Mouse (Mus musculus): Measurements from ENCODE around the gene Socs7. TPM values are rescaled to one million over a fixed set of nuclear protein-coding genes. Genes with fewer than 3 reads are reported as not detected.

Socs7 gene
- total and polyA plus RNA-seq, 2 experiments, result 3.7 to 4.0 TPM

DNA sequence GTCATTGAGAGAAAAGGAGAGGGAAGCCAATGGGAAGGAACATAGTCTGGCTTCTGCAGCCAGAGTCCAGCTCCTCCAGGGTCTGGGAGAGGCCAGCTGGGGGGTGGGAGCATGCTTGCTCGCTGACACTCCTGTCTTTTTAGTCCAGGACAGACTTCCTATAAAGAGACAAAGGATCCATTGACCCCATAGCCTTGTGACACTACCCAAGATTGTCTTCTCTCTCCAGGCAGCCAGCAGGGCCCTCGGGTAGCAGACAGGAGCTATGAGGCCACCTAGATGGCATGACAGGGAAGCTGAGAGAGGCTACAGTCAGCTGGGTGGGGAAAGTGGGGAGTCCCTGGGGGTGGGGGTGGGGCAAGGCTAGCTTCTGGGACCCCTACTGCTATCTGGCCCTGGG, 40.4 kb downstream of the Socs7 start:
- no peaks in the 10 kb centered on the region for H3K27me3 ChIP-seq (ENCODE audit: control insufficient read depth, insufficient read depth, low read length)
- no peak overlapping the region for H3K9ac ChIP-seq (ENCODE audit: low read depth, low read length)
- 84% methylated on average over 2 of the region's 2 CpGs for WGBS
- peaks cover 26% of the 10 kb centered on the region for H3K4me1 ChIP-seq (ENCODE audit: control insufficient read depth, insufficient read depth, low read length)
- DNase-seq (ENCODE audit: extremely low read depth, low read depth, low spot score), result no peak
- TF ChIP-seq CTCF (IDR thresholded peaks at IDR 0.05; ENCODE audit: low read depth, low read length) (no peak), POLR2A (IDR thresholded peaks at IDR 0.05; ENCODE audit: extremely low read depth, insufficient read depth, low read length) (no peak)
- H3K27ac ChIP-seq (replicated peaks; ENCODE audit: insufficient read depth, low read depth, low read length), result no peak overlapping the region
- H3K4me3 ChIP-seq (ENCODE audit: insufficient read depth, low read depth, low read length), result no peak overlapping the region
- no peaks in the 10 kb centered on the region for H3K79me2 ChIP-seq (ENCODE audit: control insufficient read depth, insufficient read depth, low read length)
- no peaks in the 10 kb centered on the region for H3K36me3 ChIP-seq (ENCODE audit: control insufficient read depth, insufficient read depth, low read length)

DNA sequence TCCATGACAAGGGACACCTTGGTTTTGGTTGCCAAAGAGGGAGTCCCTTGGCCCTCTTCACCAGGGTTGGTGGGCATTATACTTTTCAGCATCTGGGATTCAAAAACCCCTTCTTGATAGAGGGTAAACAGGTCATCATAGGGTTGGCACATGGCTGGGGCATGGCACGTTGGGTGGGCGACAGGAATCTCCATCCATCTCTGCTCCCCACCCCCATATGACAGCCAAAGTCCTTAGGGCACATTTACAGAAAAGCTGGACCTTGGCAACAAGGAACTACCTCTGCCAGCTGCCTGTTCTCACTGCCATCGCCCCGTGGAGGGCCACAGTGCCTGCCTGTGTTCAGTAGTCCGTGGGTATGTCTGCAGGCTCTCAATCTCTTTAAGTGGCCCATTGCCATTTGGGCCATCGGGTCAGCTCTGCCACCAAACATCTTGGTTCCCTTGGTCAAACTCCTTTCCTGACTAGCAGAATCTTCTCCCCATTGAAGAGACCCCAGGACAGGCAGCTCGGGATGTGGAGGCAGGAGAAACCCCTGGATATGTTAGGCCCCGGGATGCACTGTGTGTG, 41.3 kb downstream of the Socs7 start:
- H3K4me1 ChIP-seq (ENCODE audit: control insufficient read depth, insufficient read depth, low read length), result peaks cover 28% of the 10 kb centered on the region
- H3K9ac ChIP-seq (ENCODE audit: low read depth, low read length), result no peak overlapping the region
- H3K27ac ChIP-seq (replicated peaks; ENCODE audit: insufficient read depth, low read depth, low read length), result no peak overlapping the region
- 22% methylated on average over 8 of the region's 8 CpGs for WGBS
- no peaks in the 10 kb centered on the region for H3K79me2 ChIP-seq (ENCODE audit: control insufficient read depth, insufficient read depth, low read length)
- H3K27me3 ChIP-seq (ENCODE audit: control insufficient read depth, insufficient read depth, low read length), result no peaks in the 10 kb centered on the region
- TF ChIP-seq CTCF (IDR thresholded peaks at IDR 0.05; ENCODE audit: low read depth, low read length), result no peak
- TF ChIP-seq POLR2A (IDR thresholded peaks at IDR 0.05; ENCODE audit: extremely low read depth, insufficient read depth, low read length), result no peak
- H3K4me3 ChIP-seq (ENCODE audit: insufficient read depth, low read depth, low read length), result no peak overlapping the region
- no peaks in the 10 kb centered on the region for H3K36me3 ChIP-seq (ENCODE audit: control insufficient read depth, insufficient read depth, low read length)
- peak; percentile 29 for DNase-seq (ENCODE audit: extremely low read depth, low read depth, low spot score)

DNA sequence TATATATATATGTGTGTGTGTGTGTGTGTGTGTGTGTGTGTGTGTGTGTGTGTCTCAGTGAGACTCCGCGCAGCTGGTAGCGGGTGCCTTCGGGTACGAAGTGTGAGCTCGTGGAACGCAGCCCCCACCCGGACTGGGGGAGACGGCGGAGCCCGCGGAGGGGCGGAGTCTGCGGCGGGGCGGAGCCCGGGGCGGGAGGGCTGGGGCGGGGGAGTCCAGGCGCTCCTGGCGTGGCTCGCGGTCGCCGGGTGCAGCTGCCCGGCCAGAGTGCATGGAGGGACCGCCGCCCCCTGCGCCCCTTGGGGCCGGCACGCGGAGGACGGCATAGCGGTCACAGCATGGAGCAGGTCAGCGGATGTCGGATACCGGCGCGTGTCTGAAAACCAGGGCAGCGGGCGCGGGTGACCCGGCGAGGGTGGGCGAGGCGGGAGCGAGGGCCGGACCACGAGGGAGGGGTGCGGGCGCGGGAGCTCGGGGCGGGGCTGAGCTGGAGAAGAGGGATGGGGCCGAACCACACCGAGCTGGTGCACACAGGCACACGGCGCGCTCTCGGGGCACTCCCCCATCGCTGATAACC, 41.9 kb downstream of the Socs7 start:
- Histone ChIP-seq H3K36me3 (ENCODE audit: control insufficient read depth, insufficient read depth, low read length) (no peaks in the 10 kb centered on the region), H3K27me3 (ENCODE audit: control insufficient read depth, insufficient read depth, low read length) (no peaks in the 10 kb centered on the region), H3K9ac (ENCODE audit: low read depth, low read length) (peak overlapping the region; percentile 63), H3K4me3 (ENCODE audit: insufficient read depth, low read depth, low read length) (peak overlapping the region; percentile 56; the same call in 1 of the 2 replicates), H3K27ac (replicated peaks; ENCODE audit: insufficient read depth, low read depth, low read length) (no peak overlapping the region), H3K4me1 (ENCODE audit: control insufficient read depth, insufficient read depth, low read length) (peaks cover 29% of the 10 kb centered on the region), H3K79me2 (ENCODE audit: control insufficient read depth, insufficient read depth, low read length) (no peaks in the 10 kb centered on the region)
- no peak for TF ChIP-seq POLR2A (IDR thresholded peaks at IDR 0.05; ENCODE audit: extremely low read depth, insufficient read depth, low read length)
- no peak for TF ChIP-seq CTCF (IDR thresholded peaks at IDR 0.05; ENCODE audit: low read depth, low read length)
- no peak for DNase-seq (ENCODE audit: extremely low read depth, low read depth, low spot score)
- 1% methylated on average over 53 of the region's 61 CpGs for WGBS

DNA sequence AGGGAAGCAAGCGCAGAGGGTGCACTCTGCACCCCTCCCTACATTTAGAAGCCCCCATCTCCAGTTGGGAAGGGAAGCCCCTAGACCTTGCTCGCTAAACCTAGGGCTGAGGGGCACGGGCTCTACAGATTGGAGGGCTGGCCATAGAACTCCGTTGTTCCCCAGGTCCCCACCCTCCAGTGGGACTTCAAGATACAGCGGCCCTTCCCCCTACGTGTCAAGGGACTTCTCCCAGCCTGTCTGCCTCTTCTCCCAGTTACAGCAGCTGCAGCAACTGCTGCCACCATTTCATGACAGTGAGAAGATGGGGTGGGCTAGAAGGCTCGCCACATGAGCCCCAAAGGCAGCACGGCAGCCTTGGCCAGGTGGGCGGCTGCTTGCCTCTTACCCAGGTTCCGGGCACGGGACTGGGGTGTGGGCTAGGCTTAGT, 42.4 kb downstream of the Socs7 start:
- Histone ChIP-seq H3K4me3 (ENCODE audit: insufficient read depth, low read depth, low read length) (peak overlapping the region; percentile 56; the same call in 1 of the 2 replicates), H3K4me1 (ENCODE audit: control insufficient read depth, insufficient read depth, low read length) (peaks cover 29% of the 10 kb centered on the region), H3K27ac (replicated peaks; ENCODE audit: insufficient read depth, low read depth, low read length) (no peak overlapping the region), H3K36me3 (ENCODE audit: control insufficient read depth, insufficient read depth, low read length) (no peaks in the 10 kb centered on the region), H3K9ac (ENCODE audit: low read depth, low read length) (peak overlapping the region; percentile 63), H3K79me2 (ENCODE audit: control insufficient read depth, insufficient read depth, low read length) (no peaks in the 10 kb centered on the region), H3K27me3 (ENCODE audit: control insufficient read depth, insufficient read depth, low read length) (no peaks in the 10 kb centered on the region)
- TF ChIP-seq CTCF (IDR thresholded peaks at IDR 0.05; ENCODE audit: low read depth, low read length) (no peak), POLR2A (IDR thresholded peaks at IDR 0.05; ENCODE audit: extremely low read depth, insufficient read depth, low read length) (no peak)
- DNase-seq (ENCODE audit: extremely low read depth, low read depth, low spot score), result no peak
- whole genome bisulfite sequencing, result 11% methylated on average over 11 of the region's 11 CpGs

GRCm38 (mm10) chr11:97406094-97406951, 44.0 kb downstream of the Socs7 start:
- H3K27ac ChIP-seq (replicated peaks; ENCODE audit: insufficient read depth, low read depth, low read length), result no peak overlapping the region
- no peak overlapping the region for H3K4me3 ChIP-seq (ENCODE audit: insufficient read depth, low read depth, low read length)
- no peak for TF ChIP-seq CTCF (IDR thresholded peaks at IDR 0.05; ENCODE audit: low read depth, low read length)
- no peak for TF ChIP-seq POLR2A (IDR thresholded peaks at IDR 0.05; ENCODE audit: extremely low read depth, insufficient read depth, low read length)
- no peaks in the 10 kb centered on the region for H3K79me2 ChIP-seq (ENCODE audit: control insufficient read depth, insufficient read depth, low read length)
- H3K9ac ChIP-seq (ENCODE audit: low read depth, low read length), result no peak overlapping the region
- no peaks in the 10 kb centered on the region for H3K36me3 ChIP-seq (ENCODE audit: control insufficient read depth, insufficient read depth, low read length)
- no peaks in the 10 kb centered on the region for H3K27me3 ChIP-seq (ENCODE audit: control insufficient read depth, insufficient read depth, low read length)
- WGBS, result 31% methylated on average over 10 of the region's 10 CpGs
- H3K4me1 ChIP-seq (ENCODE audit: control insufficient read depth, insufficient read depth, low read length), result peaks cover 29% of the 10 kb centered on the region
- peak; percentile 94 for DNase-seq (ENCODE audit: extremely low read depth, low read depth, low spot score)

Measured in liver, adult 2 months (tissue).